Mouse (Mus musculus) liver, embryonic 14.5 days (tissue): Measurements from ENCODE around the gene Sh3bp1. TPM values are rescaled to one million over a fixed set of nuclear protein-coding genes. Genes with fewer than 3 reads are reported as not detected.

Source experiments
- ATAC-seq: fragments of 200-750 bp; cut with Nextera tagmentation; 2 replicates; pipeline ENCODE4 v1.8.0; 2017; ENCODE audit warnings: moderate number of reproducible peaks, mild to moderate bottlenecking, moderate library complexity; ENCODE audit not compliant: insufficient read depth
- DNase-seq, 3 experiments: peaks; one replicate each; pipeline ENCODE4 v3.0.0-alpha.2; 2012 to 2013; ENCODE audit warnings: low read depth in 3 of 3, low spot score in 3 of 3
- H3K27ac ChIP-seq: fragments of 300-500 bp; sonication (generic); 2 replicates; pipeline ENCODE4 v1.5.1; 2014; ENCODE audit warnings: moderate library complexity, mild to moderate bottlenecking, control low read depth, inconsistent platforms
- H3K27me3 ChIP-seq: fragments of 300-500 bp; sonication (generic); 2 replicates; pipeline ENCODE4 v1.6.1; 2014; ENCODE audit warnings: mild to moderate bottlenecking, low read length, moderate library complexity; ENCODE audit not compliant: control insufficient read depth, insufficient read depth
- H3K36me3 ChIP-seq: fragments of 300-500 bp; sonication (generic); replicated peaks from 2 replicates; pipeline ENCODE4 v1.6.1; 2014; ENCODE audit warnings: low read depth; ENCODE audit not compliant: control insufficient read depth, insufficient read depth
- H3K4me1 ChIP-seq, 2 experiments: fragments of 200-500 bp in 1 of 2; fragments of 300-500 bp in 1 of 2; sonication (generic) in 1 of 2; replicated peaks; 2 replicates each; pipeline ENCODE4 v1.6.1; 2012 to 2014; ENCODE audit warnings: antibody characterized with exemption in 1 of 2, inconsistent platforms in 1 of 2, low read length in 1 of 2; ENCODE audit not compliant: control insufficient read depth in 2 of 2, insufficient read depth in 2 of 2
- H3K4me2 ChIP-seq: fragments of 300-500 bp; sonication (generic); 2 replicates; pipeline ENCODE4 v1.6.1; 2014; ENCODE audit warnings: low read depth, mild to moderate bottlenecking, control low read depth, moderate library complexity
- H3K4me3 ChIP-seq, 2 experiments: fragments of 200-500 bp in 1 of 2; fragments of 300-500 bp in 1 of 2; sonication (generic) in 1 of 2; 2 replicates each; pipeline ENCODE4 v1.5.1; 2012 to 2014; ENCODE audit warnings: low read depth in 2 of 2, low read length in 2 of 2, mild to moderate bottlenecking in 2 of 2, control low read depth in 1 of 2, inconsistent platforms in 1 of 2, moderate library complexity in 1 of 2; ENCODE audit not compliant: insufficient read depth in 1 of 2
- H3K9ac ChIP-seq: fragments of 300-500 bp; sonication (generic); replicated peaks from 2 replicates; pipeline ENCODE4 v1.6.1; 2014; ENCODE audit warnings: mild to moderate bottlenecking, control low read depth, moderate library complexity
- H3K9me3 ChIP-seq: fragments of 300-500 bp; sonication (generic); 2 replicates; pipeline ENCODE4 v1.6.1; 2016; ENCODE audit warnings: low read length, mixed read lengths; ENCODE audit not compliant: control insufficient read depth
- CTCF ChIP-seq: IDR thresholded peaks from 2 replicates; pipeline ENCODE4 v1.5.1; 2016; ENCODE audit warnings: antibody characterized with exemption, low read depth, control low read depth
- EP300 ChIP-seq: IDR thresholded peaks from 2 replicates; pipeline ENCODE4 v1.6.1; 2016; ENCODE audit warnings: antibody characterized with exemption, low read depth
- WGBS: fragments of 180-500 bp; shearing (Covaris S2); extraction: QIAGEN DNeasy Blood & Tissue Kit; methylation state at CpG from one replicate; pipeline ENCODE4 v1.1.7; 2014; ENCODE audit not compliant: insufficient replicate concordance; 5-methylcytosine and 5-hydroxymethylcytosine counted together
- polyA plus RNA-seq, 2 experiments: library from polyadenylated mRNA; depleted of rRNA in 1 of 2; stranded (reverse) in 1 of 2; unstranded in 1 of 2; fragments of >200 nt; fragmentation: Nextera tagmentation in 1 of 2; extraction: Ambion mirVana in 1 of 2; gene quantifications; 2 replicates each; pipeline versions ENCODE4 v1.2.1 to v1.2.3; 2012 to 2014

The Sh3bp1 gene
- polyA plus RNA-seq, 2 experiments: 13.3 to 22.2 TPM

GRCm38 (mm10) chr15:78855303-78855965 is 44.1 kb upstream of the Sh3bp1 start, which contains the start of gene Lgals2:
Lgals2 (minus strand) TSS chr15:78855529.
- H3K4me1 ChIP-seq: peaks cover 11 to 20% of the 10 kb centered on the region in 2 experiments
- no peaks in the 10 kb centered on the region for H3K36me3 ChIP-seq
- DNase-seq: no peak
- TF ChIP-seq EP300 (no peak), CTCF (no peak)
- H3K4me3 ChIP-seq: no peak within 1 kb of the TSS
- ATAC-seq: no peak
- no peak within 1 kb of the TSS for H3K27ac ChIP-seq
- no peaks in the 10 kb centered on the region for H3K9me3 ChIP-seq
- 35% methylated on average over 8 of the region's 8 CpGs for WGBS
- H3K9ac ChIP-seq: no peak within 1 kb of the TSS
- no peaks in the 10 kb centered on the region; the same call in 1 of the 2 replicates for H3K27me3 ChIP-seq
- H3K4me2 ChIP-seq: no peak within 1 kb of the TSS

- no peak overlapping the region for H3K4me2 ChIP-seq
- 61% methylated on average over 7 of the region's 7 CpGs for WGBS
- ATAC-seq (no peak), DNase-seq (no peak)
- no peaks in the 10 kb centered on the region for H3K36me3 ChIP-seq
- TF ChIP-seq EP300: no peak
- TF ChIP-seq CTCF: no peak
- no peaks in the 10 kb centered on the region for H3K27me3 ChIP-seq
- no peak overlapping the region for H3K9ac ChIP-seq
- H3K4me3 ChIP-seq: no peak overlapping the region
- peaks cover 0 to 9% of the 10 kb centered on the region in 2 experiments; a peak in 3 of 4 replicates for H3K4me1 ChIP-seq
- H3K9me3 ChIP-seq: no peaks in the 10 kb centered on the region
- H3K27ac ChIP-seq: no peak overlapping the region
Observed at GRCm38 (mm10) chr15:78857009-78857408, 42.6 kb upstream of the Sh3bp1 start.

- Histone ChIP-seq H3K9ac (no peak overlapping the region), H3K9me3 (no peaks in the 10 kb centered on the region), H3K27me3 (no peaks in the 10 kb centered on the region), H3K4me1 (peaks cover 0 to 10% of the 10 kb centered on the region in 2 experiments; a peak in 3 of 4 replicates), H3K4me2 (no peak overlapping the region), H3K4me3 (no peak overlapping the region), H3K27ac (no peak overlapping the region), H3K36me3 (no peaks in the 10 kb centered on the region)
- WGBS: 46% methylated on average over 4 of the region's 4 CpGs
- TF ChIP-seq CTCF: no peak
- TF ChIP-seq EP300: no peak
- no peak for DNase-seq
- ATAC-seq: no peak
Observed at GRCm38 (mm10) chr15:78859311-78859710, 40.3 kb upstream of the Sh3bp1 start.

GRCm38 (mm10) chr15:78859714-78860113 is 39.9 kb upstream of the Sh3bp1 start:
- no peaks in the 10 kb centered on the region for H3K9me3 ChIP-seq
- no peak for TF ChIP-seq EP300
- no peak for TF ChIP-seq CTCF

GRCm38 (mm10) chr15:78862280-78862679 is 37.3 kb upstream of the Sh3bp1 start:
- TF ChIP-seq EP300 (no peak), CTCF (no peak)
- Histone ChIP-seq H3K27ac (no peak overlapping the region), H3K4me1 (peaks cover 0 to 10% of the 10 kb centered on the region in 2 experiments; a peak in 3 of 4 replicates), H3K36me3 (no peaks in the 10 kb centered on the region), H3K9ac (no peak overlapping the region), H3K4me3 (no peak overlapping the region), H3K4me2 (no peak overlapping the region), H3K27me3 (no peaks in the 10 kb centered on the region), H3K9me3 (no peaks in the 10 kb centered on the region)
- 58% methylated on average over 5 of the region's 5 CpGs for WGBS
- DNase-seq (no peak), ATAC-seq (no peak)

More at GRCm38 (mm10) chr15:78859714-78860113, 39.9 kb upstream of the Sh3bp1 start:
- ATAC-seq (no peak), DNase-seq (no peak)
- WGBS: 15% methylated on average over 6 of the region's 6 CpGs
- H3K27me3 ChIP-seq: no peaks in the 10 kb centered on the region
- H3K4me3 ChIP-seq: no peak overlapping the region
- H3K27ac ChIP-seq: no peak overlapping the region
- H3K9ac ChIP-seq: no peak overlapping the region
- H3K4me2 ChIP-seq: no peak overlapping the region
- H3K36me3 ChIP-seq: no peaks in the 10 kb centered on the region
- H3K4me1 ChIP-seq: peaks cover 0 to 10% of the 10 kb centered on the region in 2 experiments; a peak in 3 of 4 replicates
